Mouse (Mus musculus) embryonic facial prominence, embryonic 10.5 days (tissue): ENCODE results near the gene Ndc80. TPM values are rescaled to one million over a fixed set of nuclear protein-coding genes. Genes with fewer than 3 reads are reported as not detected.
A peak's percentile ranks its signal among the peaks of the same experiment; 100 is the strongest.
"Not testable (repeated sequence)": the region's sequence is repeated elsewhere in the genome, so short reads cannot be mapped to it uniquely, and the experiment has no call there.

Experiments
- DNase-seq: peaks from one replicate; pipeline ENCODE4 v3.0.0-alpha.2; 2017; ENCODE audit warnings: low spot score
- H3K27ac ChIP-seq: fragments of 300-500 bp; sonication (generic); replicated peaks from 2 replicates; pipeline ENCODE4 v1.5.1; 2016; ENCODE audit warnings: mild to moderate bottlenecking
- H3K27me3 ChIP-seq: fragments of 300-500 bp; sonication (generic); replicated peaks from 2 replicates; pipeline ENCODE4 v1.6.1; 2016; ENCODE audit warnings: low read depth, mild to moderate bottlenecking; ENCODE audit not compliant: poor library complexity, severe bottlenecking
- H3K36me3 ChIP-seq: fragments of 300-500 bp; sonication (generic); replicated peaks from 2 replicates; pipeline ENCODE4 v1.6.1; 2016; ENCODE audit warnings: mild to moderate bottlenecking, moderate library complexity
- H3K4me1 ChIP-seq: fragments of 300-500 bp; sonication (generic); 2 replicates; pipeline ENCODE4 v1.6.1; 2016
- H3K4me3 ChIP-seq: fragments of 300-500 bp; sonication (generic); 2 replicates; pipeline ENCODE4 v1.5.1; 2016; ENCODE audit warnings: mild to moderate bottlenecking, moderate library complexity
- H3K9me3 ChIP-seq: fragments of 300-500 bp; sonication (generic); 2 replicates; pipeline ENCODE4 v1.6.1; 2016; ENCODE audit warnings: mild to moderate bottlenecking
- WGBS: fragments of 180-500 bp; shearing (Covaris S2); methylation state at CpG from one replicate; pipeline ENCODE4 v1.1.7; 2016; 5-methylcytosine and 5-hydroxymethylcytosine counted together
- polyA plus RNA-seq: library from polyadenylated mRNA; unstranded; fragments of >200 nt; fragmentation: Nextera tagmentation; extraction: Ambion mirVana; gene quantifications from 2 replicates; pipeline ENCODE4 v1.2.1, GENCODE M21; 2016

Ndc80 gene
- 61.4 and 62.6 TPM in 2 replicates for polyA plus RNA-seq

- H3K27me3 ChIP-seq, result no peaks in the 10 kb centered on the region
- H3K36me3 ChIP-seq, result peaks cover 13% of the 10 kb centered on the region
- peaks cover 18% of the 10 kb centered on the region for H3K4me1 ChIP-seq
- H3K27ac ChIP-seq, result peak within 1 kb of the TSS; percentile 97
- DNase-seq, result peak; percentile 94
- peak within 1 kb of the TSS; percentile 83 for H3K4me3 ChIP-seq
- under 1% methylated on average over 66 of the region's 66 CpGs for WGBS
- H3K9me3 ChIP-seq, result no peaks in the 10 kb centered on the region
Measured at GRCm38 (mm10) chr17:71526711-71527564, at the start of gene Ndc80. TSS of gene Ndc80 (minus strand) at chr17:71526857.

GRCm38 (mm10) chr17:71561631-71562030, 35.0 kb upstream of the Ndc80 start:
- Histone ChIP-seq H3K36me3 (no peaks in the 10 kb centered on the region), H3K9me3 (no peaks in the 10 kb centered on the region), H3K4me3 (no peak overlapping the region), H3K27me3 (no peaks in the 10 kb centered on the region), H3K27ac (no peak overlapping the region), H3K4me1 (no peaks in the 10 kb centered on the region)
- peak; percentile 13 for DNase-seq

- H3K27ac ChIP-seq, result no peak overlapping the region
- peak; percentile 29 for DNase-seq
- 11% methylated on average over 11 of the region's 11 CpGs for WGBS
- peak overlapping the region; percentile 89; the same call in 1 of the 2 replicates for H3K4me3 ChIP-seq
- H3K4me1 ChIP-seq, result peaks cover 17% of the 10 kb centered on the region
- no peaks in the 10 kb centered on the region for H3K36me3 ChIP-seq
- H3K9me3 ChIP-seq, result no peaks in the 10 kb centered on the region
- peaks cover 54% of the 10 kb centered on the region for H3K27me3 ChIP-seq
Measured at GRCm38 (mm10) chr17:71552901-71553300, 26.2 kb upstream of the Ndc80 start.

GRCm38 (mm10) chr17:71551757-71552451, 25.2 kb upstream of the Ndc80 start, which contains the start of gene Spdya:
TSS of gene Spdya (plus strand) at chr17:71552061.
- Histone ChIP-seq H3K4me1 (peaks cover 17% of the 10 kb centered on the region), H3K9me3 (no peaks in the 10 kb centered on the region), H3K27ac (peak within 1 kb of the TSS; percentile 86), H3K27me3 (peaks cover 54% of the 10 kb centered on the region), H3K4me3 (peak within 1 kb of the TSS; percentile 89), H3K36me3 (no peaks in the 10 kb centered on the region)
- under 1% methylated on average over 78 of the region's 78 CpGs for WGBS
- DNase-seq, result peak; percentile 93

- 12% methylated on average over 6 of the region's 6 CpGs for WGBS
- no peaks in the 10 kb centered on the region for H3K36me3 ChIP-seq
- H3K4me3 ChIP-seq, result peak overlapping the region; percentile 89
- no peaks in the 10 kb centered on the region for H3K9me3 ChIP-seq
- peaks cover 17% of the 10 kb centered on the region for H3K4me1 ChIP-seq
- H3K27me3 ChIP-seq, result peaks cover 54% of the 10 kb centered on the region
- DNase-seq, result no peak
- peak overlapping the region; percentile 86 for H3K27ac ChIP-seq
Measured at GRCm38 (mm10) chr17:71551350-71551749, 24.7 kb upstream of the Ndc80 start.

GRCm38 (mm10) chr17:71548586-71548985, 21.9 kb upstream of the Ndc80 start:
- WGBS, result 4% methylated on average over 1 of the region's 1 CpGs
- Histone ChIP-seq H3K4me3 (no peak overlapping the region), H3K4me1 (peaks cover 17% of the 10 kb centered on the region), H3K36me3 (no peaks in the 10 kb centered on the region), H3K9me3 (no peaks in the 10 kb centered on the region), H3K27me3 (peaks cover 44% of the 10 kb centered on the region), H3K27ac (no peak overlapping the region)
- DNase-seq, result no peak

- Histone ChIP-seq H3K9me3 (no peaks in the 10 kb centered on the region), H3K4me1 (no peaks in the 10 kb centered on the region), H3K27me3 (no peaks in the 10 kb centered on the region), H3K27ac (no peak overlapping the region), H3K36me3 (no peaks in the 10 kb centered on the region), H3K4me3 (no peak overlapping the region)
- WGBS, result 88% methylated on average over 3 of the region's 3 CpGs
- DNase-seq, result no peak
Measured at GRCm38 (mm10) chr17:71537164-71537563, 10.5 kb upstream of the Ndc80 start.

- H3K9me3 ChIP-seq, H3K4me3 ChIP-seq, H3K27me3 ChIP-seq, H3K27ac ChIP-seq, DNase-seq, H3K4me1 ChIP-seq, H3K36me3 ChIP-seq: not testable (repeated sequence)
- WGBS, result 75% methylated on average over 1 of the region's 1 CpGs
Measured at GRCm38 (mm10) chr17:71535595-71535994, 8.9 kb upstream of the Ndc80 start.

- Histone ChIP-seq H3K36me3 (peaks cover 5% of the 10 kb centered on the region), H3K27ac (no peak overlapping the region), H3K27me3 (no peaks in the 10 kb centered on the region), H3K9me3 (no peaks in the 10 kb centered on the region), H3K4me3 (no peak overlapping the region), H3K4me1 (peaks cover 18% of the 10 kb centered on the region)
- DNase-seq, result no peak
Measured at GRCm38 (mm10) chr17:71528042-71528441, 1.4 kb upstream of the Ndc80 start.

GRCm38 (mm10) chr17:71526302-71526708, 352 bp downstream of the Ndc80 start:
- H3K36me3 ChIP-seq, result peaks cover 18% of the 10 kb centered on the region
- H3K27ac ChIP-seq, result peak overlapping the region; percentile 97
- peak overlapping the region; percentile 83 for H3K4me3 ChIP-seq
- H3K9me3 ChIP-seq, result no peaks in the 10 kb centered on the region
- WGBS, result under 1% methylated on average over 13 of the region's 13 CpGs
- H3K27me3 ChIP-seq, result no peaks in the 10 kb centered on the region
- DNase-seq, result no peak
- peaks cover 18% of the 10 kb centered on the region for H3K4me1 ChIP-seq

GRCm38 (mm10) chr17:71510297-71510696, 16.4 kb downstream of the Ndc80 start:
- Histone ChIP-seq H3K36me3 (peaks cover 99% of the 10 kb centered on the region), H3K4me1 (no peaks in the 10 kb centered on the region), H3K27me3 (no peaks in the 10 kb centered on the region), H3K9me3 (no peaks in the 10 kb centered on the region), H3K4me3 (no peak overlapping the region), H3K27ac (no peak overlapping the region)
- DNase-seq, result no peak
- 96% methylated on average over 11 of the region's 11 CpGs for WGBS

- H3K27me3 ChIP-seq, result no peaks in the 10 kb centered on the region
- WGBS, result 90% methylated on average over 8 of the region's 8 CpGs
- no peak for DNase-seq
- H3K4me1 ChIP-seq, result no peaks in the 10 kb centered on the region
- H3K36me3 ChIP-seq, result peaks cover 99% of the 10 kb centered on the region
- no peaks in the 10 kb centered on the region for H3K9me3 ChIP-seq
- H3K27ac ChIP-seq, result no peak overlapping the region
- no peak overlapping the region for H3K4me3 ChIP-seq
Measured at GRCm38 (mm10) chr17:71506832-71507231, 19.8 kb downstream of the Ndc80 start.

- 93% methylated on average over 4 of the region's 4 CpGs for WGBS
- Histone ChIP-seq H3K4me3 (no peak overlapping the region), H3K36me3 (peaks cover 66% of the 10 kb centered on the region), H3K27ac (no peak overlapping the region), H3K9me3 (no peaks in the 10 kb centered on the region), H3K4me1 (0 out of 2 replicates have a peak, but pooled peaks cover 4% of the 10 kb centered on the region), H3K27me3 (no peaks in the 10 kb centered on the region)
- no peak for DNase-seq
Measured at GRCm38 (mm10) chr17:71495784-71496183, 30.9 kb downstream of the Ndc80 start.
